Mouse (Mus musculus): Measurements from ENCODE around the gene Adgrv1. TPM values are rescaled to one million over a fixed set of nuclear protein-coding genes. Genes with fewer than 3 reads are reported as not detected.

Gene Adgrv1
- polyA plus RNA-seq, 2 experiments = 0.08 to 0.24 TPM

DNA sequence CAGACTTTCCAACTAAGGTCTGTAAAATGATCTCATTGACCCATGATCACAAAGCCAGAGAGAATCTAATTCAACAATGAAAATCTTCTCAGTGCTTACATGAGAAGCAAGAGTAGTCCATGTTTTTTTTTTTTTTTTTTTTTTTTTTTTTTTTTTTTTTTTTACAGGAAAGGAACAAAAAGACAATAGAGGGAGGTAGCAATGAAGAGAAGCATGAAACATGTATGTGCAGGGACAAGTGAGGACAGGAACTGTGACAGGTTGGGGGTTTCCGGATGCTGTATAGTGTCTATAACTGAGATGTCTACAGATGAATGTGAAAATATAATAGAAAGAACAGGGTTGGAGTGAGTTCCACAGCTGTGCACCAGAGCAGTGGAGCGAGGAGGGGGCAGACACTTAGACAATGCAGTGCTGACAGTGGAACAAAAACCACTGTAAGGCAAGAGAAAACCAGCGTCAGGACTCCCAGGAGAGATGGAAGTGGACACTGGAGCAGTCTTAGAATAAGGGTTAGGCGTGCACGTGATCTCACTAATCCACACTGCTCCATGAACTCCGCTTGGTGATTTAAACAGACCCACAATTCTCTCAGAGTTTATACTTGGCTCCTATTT lies 490.6 kb downstream of the Adgrv1 start:
- H3K4me3 ChIP-seq (ENCODE audit: insufficient read depth in 1 of 2, low read depth in 2 of 2, low read length in 2 of 2) = no peak overlapping the region
- TF ChIP-seq CTCF (IDR thresholded peaks at IDR 0.05; ENCODE audit: low read depth) (no peak), EP300 (IDR thresholded peaks at IDR 0.05; ENCODE audit: low read depth) (no peak)
- no peak overlapping the region for H3K27ac ChIP-seq
- H3K36me3 ChIP-seq (replicated peaks; ENCODE audit: control insufficient read depth, insufficient read depth, low read depth) = no peaks in the 10 kb centered on the region
- H3K9ac ChIP-seq (replicated peaks) = no peak overlapping the region
- DNase-seq (ENCODE audit: low read depth in 3 of 3, low spot score in 3 of 3) (no peak), ATAC-seq (ENCODE audit: insufficient read depth) (no peak)
- no peak overlapping the region for H3K4me2 ChIP-seq (ENCODE audit: low read depth)
- no peaks in the 10 kb centered on the region for H3K4me1 ChIP-seq (replicated peaks; ENCODE audit: control insufficient read depth in 2 of 2, insufficient read depth in 2 of 2, low read length in 1 of 2)
- H3K9me3 ChIP-seq (ENCODE audit: control insufficient read depth, low read length) = no peaks in the 10 kb centered on the region
- WGBS (ENCODE audit: insufficient replicate concordance) = 69% methylated on average over 6 of the region's 6 CpGs
- no peaks in the 10 kb centered on the region for H3K27me3 ChIP-seq (ENCODE audit: control insufficient read depth, insufficient read depth, low read length)

DNA sequence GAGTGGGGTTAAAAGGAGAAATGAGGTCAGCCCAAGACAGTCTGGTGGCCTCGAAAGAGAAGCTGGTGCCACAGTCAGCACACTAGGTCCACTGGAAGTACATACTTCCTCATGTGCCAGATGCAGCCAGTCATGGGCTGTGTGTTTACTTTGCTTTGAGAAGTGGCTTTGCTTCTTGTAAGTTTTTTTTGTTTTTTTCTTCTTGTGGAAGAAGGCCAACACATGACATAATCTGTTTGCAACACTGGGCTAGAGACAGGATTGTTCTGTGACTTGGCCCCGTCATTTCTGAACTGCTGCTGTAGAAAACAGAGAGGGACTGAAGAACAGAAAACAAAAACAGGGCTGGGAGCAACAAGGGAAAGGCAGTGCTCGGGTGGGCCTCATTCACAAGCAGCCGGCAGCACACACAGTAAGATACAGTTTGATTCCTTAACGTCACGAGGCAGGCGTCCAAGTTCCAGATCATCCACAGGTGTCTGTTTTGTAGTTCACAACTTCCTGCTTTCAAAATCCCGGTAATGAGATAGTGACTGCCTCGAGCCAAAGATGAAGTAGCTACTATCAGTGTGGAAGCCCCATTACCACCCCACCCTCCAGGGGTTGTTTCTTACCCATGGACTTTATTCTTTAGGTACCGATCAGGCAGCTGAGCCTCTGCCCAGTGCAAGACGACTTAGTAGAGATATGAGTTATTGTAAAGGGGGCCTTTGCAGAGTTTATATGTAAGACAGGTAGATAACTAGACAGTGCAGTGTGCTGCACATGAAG lies 496.1 kb downstream of the Adgrv1 start:
- Histone ChIP-seq H3K9ac (replicated peaks) (no peak overlapping the region), H3K9me3 (ENCODE audit: control insufficient read depth, low read length) (no peaks in the 10 kb centered on the region), H3K27me3 (ENCODE audit: control insufficient read depth, insufficient read depth, low read length) (no peaks in the 10 kb centered on the region), H3K36me3 (replicated peaks; ENCODE audit: control insufficient read depth, insufficient read depth, low read depth) (no peaks in the 10 kb centered on the region), H3K27ac (no peak overlapping the region), H3K4me3 (ENCODE audit: insufficient read depth in 1 of 2, low read depth in 2 of 2, low read length in 2 of 2) (no peak overlapping the region), H3K4me2 (ENCODE audit: low read depth) (no peak overlapping the region), H3K4me1 (replicated peaks; ENCODE audit: control insufficient read depth in 2 of 2, insufficient read depth in 2 of 2, low read length in 1 of 2) (peaks cover 0 to 4% of the 10 kb centered on the region in 2 experiments; a peak in 1 of 4 replicates)
- WGBS (ENCODE audit: insufficient replicate concordance) = 36% methylated on average over 11 of the region's 11 CpGs
- TF ChIP-seq EP300 (IDR thresholded peaks at IDR 0.05; ENCODE audit: low read depth) (no peak), CTCF (IDR thresholded peaks at IDR 0.05; ENCODE audit: low read depth) (no peak)
- DNase-seq (ENCODE audit: low read depth in 3 of 3, low spot score in 3 of 3) = no peak
- ATAC-seq (ENCODE audit: insufficient read depth) = peak; percentile 48; the same call in 1 of the 2 replicates

DNA sequence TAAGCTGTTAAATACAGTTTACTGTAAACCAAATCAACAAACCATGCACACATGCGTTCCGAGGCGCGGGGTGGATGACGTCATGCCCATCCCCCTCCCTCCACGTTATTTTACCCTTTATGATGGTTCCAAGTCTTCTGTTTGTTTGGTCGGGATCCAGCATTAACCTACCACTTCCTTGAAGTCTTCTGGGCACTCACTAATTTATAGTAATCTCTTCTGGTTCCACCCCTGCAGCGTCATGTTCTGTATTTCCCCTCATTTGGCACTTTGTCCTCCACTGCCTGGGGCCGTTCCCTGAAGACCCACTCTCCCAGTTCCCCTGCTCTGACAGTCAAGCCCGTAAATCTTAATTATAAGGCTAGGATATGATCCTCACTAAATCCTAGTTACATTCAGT lies 497.0 kb downstream of the Adgrv1 start:
- 61% methylated on average over 10 of the region's 10 CpGs for WGBS (ENCODE audit: insufficient replicate concordance)
- Histone ChIP-seq H3K4me2 (ENCODE audit: low read depth) (no peak overlapping the region), H3K27ac (no peak overlapping the region), H3K9me3 (ENCODE audit: control insufficient read depth, low read length) (no peaks in the 10 kb centered on the region), H3K27me3 (ENCODE audit: control insufficient read depth, insufficient read depth, low read length) (no peaks in the 10 kb centered on the region), H3K4me3 (ENCODE audit: insufficient read depth in 1 of 2, low read depth in 2 of 2, low read length in 2 of 2) (no peak overlapping the region), H3K4me1 (replicated peaks; ENCODE audit: control insufficient read depth in 2 of 2, insufficient read depth in 2 of 2, low read length in 1 of 2) (peaks cover 0 to 8% of the 10 kb centered on the region in 2 experiments; a peak in 1 of 4 replicates), H3K36me3 (replicated peaks; ENCODE audit: control insufficient read depth, insufficient read depth, low read depth) (no peaks in the 10 kb centered on the region), H3K9ac (replicated peaks) (no peak overlapping the region)
- no peak for TF ChIP-seq CTCF (IDR thresholded peaks at IDR 0.05; ENCODE audit: low read depth)
- no peak for ATAC-seq (ENCODE audit: insufficient read depth)
- no peak for DNase-seq (ENCODE audit: low read depth in 3 of 3, low spot score in 3 of 3)

DNA sequence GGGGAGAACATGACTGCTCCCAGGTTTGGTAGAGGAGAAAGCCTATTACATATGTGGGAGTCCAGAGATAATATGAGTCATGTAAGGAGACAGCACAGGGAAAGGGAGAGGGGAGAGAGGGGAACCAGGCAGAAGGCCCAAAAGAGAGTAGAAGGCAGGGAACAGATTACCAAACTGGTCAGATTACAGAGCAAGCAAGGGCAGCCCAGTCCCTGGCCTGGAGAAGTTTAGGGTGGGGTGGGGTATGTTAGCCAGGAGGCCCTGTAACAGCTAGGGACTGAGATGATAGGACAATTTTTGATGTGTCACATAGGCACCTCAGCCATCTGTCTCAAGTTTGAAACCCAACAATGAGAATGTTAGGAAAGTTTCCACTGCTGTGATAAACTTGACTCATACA lies 498.5 kb downstream of the Adgrv1 start:
- H3K36me3 ChIP-seq (replicated peaks; ENCODE audit: control insufficient read depth, insufficient read depth, low read depth) = no peaks in the 10 kb centered on the region
- no peak for ATAC-seq (ENCODE audit: insufficient read depth)
- peaks cover 0 to 8% of the 10 kb centered on the region in 2 experiments; a peak in 1 of 4 replicates for H3K4me1 ChIP-seq (replicated peaks; ENCODE audit: control insufficient read depth in 2 of 2, insufficient read depth in 2 of 2, low read length in 1 of 2)
- no peak for DNase-seq (ENCODE audit: low read depth in 3 of 3, low spot score in 3 of 3)
- H3K27ac ChIP-seq = no peak overlapping the region
- no peak overlapping the region for H3K4me3 ChIP-seq (ENCODE audit: insufficient read depth in 1 of 2, low read depth in 2 of 2, low read length in 2 of 2)
- H3K9ac ChIP-seq (replicated peaks) = no peak overlapping the region
- no peaks in the 10 kb centered on the region for H3K9me3 ChIP-seq (ENCODE audit: control insufficient read depth, low read length)
- no peaks in the 10 kb centered on the region for H3K27me3 ChIP-seq (ENCODE audit: control insufficient read depth, insufficient read depth, low read length)
- TF ChIP-seq CTCF (IDR thresholded peaks at IDR 0.05; ENCODE audit: low read depth) (no peak), EP300 (IDR thresholded peaks at IDR 0.05; ENCODE audit: low read depth) (no peak)
- H3K4me2 ChIP-seq (ENCODE audit: low read depth) = no peak overlapping the region

DNA sequence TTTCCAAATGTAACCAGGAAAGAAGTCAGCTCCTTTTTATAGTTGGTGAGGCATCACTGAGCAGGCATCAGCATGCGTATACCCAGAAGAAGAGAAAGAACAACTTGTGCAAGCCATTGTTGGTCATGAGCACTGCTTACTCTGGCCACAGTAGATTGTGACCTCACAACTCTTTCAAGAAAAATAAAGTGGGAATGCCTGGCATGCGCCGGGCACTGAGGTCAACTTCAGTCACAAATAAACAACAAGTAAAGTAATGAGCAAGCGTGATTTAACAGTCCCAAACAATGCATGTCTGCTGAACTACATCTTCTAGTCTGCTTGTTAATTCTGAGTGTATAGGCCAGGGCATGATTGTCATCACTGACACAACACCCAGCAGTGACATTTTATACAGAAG lies 499.6 kb downstream of the Adgrv1 start:
- Histone ChIP-seq H3K9me3 (ENCODE audit: control insufficient read depth, low read length) (no peaks in the 10 kb centered on the region), H3K4me1 (replicated peaks; ENCODE audit: control insufficient read depth in 2 of 2, insufficient read depth in 2 of 2, low read length in 1 of 2) (peaks cover 0 to 8% of the 10 kb centered on the region in 2 experiments; a peak in 1 of 4 replicates), H3K27ac (no peak overlapping the region), H3K36me3 (replicated peaks; ENCODE audit: control insufficient read depth, insufficient read depth, low read depth) (no peaks in the 10 kb centered on the region), H3K9ac (replicated peaks) (no peak overlapping the region), H3K27me3 (ENCODE audit: control insufficient read depth, insufficient read depth, low read length) (no peaks in the 10 kb centered on the region), H3K4me3 (ENCODE audit: insufficient read depth in 1 of 2, low read depth in 2 of 2, low read length in 2 of 2) (no peak overlapping the region), H3K4me2 (ENCODE audit: low read depth) (no peak overlapping the region)
- no peak for ATAC-seq (ENCODE audit: insufficient read depth)
- TF ChIP-seq EP300 (IDR thresholded peaks at IDR 0.05; ENCODE audit: low read depth) (no peak), CTCF (IDR thresholded peaks at IDR 0.05; ENCODE audit: low read depth) (no peak)
- 61% methylated on average over 4 of the region's 4 CpGs for WGBS (ENCODE audit: insufficient replicate concordance)
- DNase-seq (ENCODE audit: low read depth in 3 of 3, low spot score in 3 of 3) = no peak
